Mouse (Mus musculus): Measurements from ENCODE around the gene Psmd7. TPM values are rescaled to one million over a fixed set of nuclear protein-coding genes. Genes with fewer than 3 reads are reported as not detected.

The Psmd7 gene
- polyA plus RNA-seq, 1 experiment = 30.2 TPM

- no peak for TF ChIP-seq POLR2A (IDR thresholded peaks at IDR 0.05; ENCODE audit: low read depth, low read length)
- no peak for TF ChIP-seq CTCF (IDR thresholded peaks at IDR 0.05; ENCODE audit: extremely low read depth, insufficient read length, insufficient replicate concordance, low read depth, low read length)
These were observed 17.2 kb downstream of the Psmd7 start for GRCm38 (mm10) chr8:107571046-107571445.

GRCm38 (mm10) chr8:107562164-107562563, 26.1 kb downstream of the Psmd7 start:
- Histone ChIP-seq H3K4me3 (ENCODE audit: low read depth, low read length) (no peak overlapping the region), H3K27ac (ENCODE audit: insufficient read depth, low read depth, low read length) (no peak overlapping the region), H3K4me1 (ENCODE audit: control insufficient read depth, insufficient read depth, insufficient read length, low read length) (no peaks in the 10 kb centered on the region), H3K27me3 (ENCODE audit: control insufficient read depth, insufficient read depth, low read length) (no peaks in the 10 kb centered on the region), H3K36me3 (ENCODE audit: control insufficient read depth, insufficient read depth, low read length) (peaks cover 12% of the 10 kb centered on the region)
- no peak for TF ChIP-seq POLR2A (IDR thresholded peaks at IDR 0.05; ENCODE audit: low read depth, low read length)
- TF ChIP-seq CTCF (IDR thresholded peaks at IDR 0.05; ENCODE audit: extremely low read depth, insufficient read length, insufficient replicate concordance, low read depth, low read length) = no peak
- 67% methylated on average over 9 of the region's 9 CpGs for WGBS

More at GRCm38 (mm10) chr8:107571046-107571445, 17.2 kb downstream of the Psmd7 start:
- Histone ChIP-seq H3K4me1 (ENCODE audit: control insufficient read depth, insufficient read depth, insufficient read length, low read length) (no peaks in the 10 kb centered on the region), H3K27ac (ENCODE audit: insufficient read depth, low read depth, low read length) (no peak overlapping the region), H3K36me3 (ENCODE audit: control insufficient read depth, insufficient read depth, low read length) (no peaks in the 10 kb centered on the region), H3K4me3 (ENCODE audit: low read depth, low read length) (no peak overlapping the region), H3K27me3 (ENCODE audit: control insufficient read depth, insufficient read depth, low read length) (no peaks in the 10 kb centered on the region)
- 70% methylated on average over 2 of the region's 2 CpGs for WGBS

- 58% methylated on average over 16 of the region's 16 CpGs for WGBS
- Histone ChIP-seq H3K4me1 (ENCODE audit: control insufficient read depth, insufficient read depth, insufficient read length, low read length) (no peaks in the 10 kb centered on the region), H3K4me3 (ENCODE audit: low read depth, low read length) (no peak overlapping the region), H3K36me3 (ENCODE audit: control insufficient read depth, insufficient read depth, low read length) (peaks cover 23% of the 10 kb centered on the region), H3K27me3 (ENCODE audit: control insufficient read depth, insufficient read depth, low read length) (no peaks in the 10 kb centered on the region), H3K27ac (ENCODE audit: insufficient read depth, low read depth, low read length) (no peak overlapping the region)
- no peak for TF ChIP-seq CTCF (IDR thresholded peaks at IDR 0.05; ENCODE audit: extremely low read depth, insufficient read length, insufficient replicate concordance, low read depth, low read length)
- no peak for TF ChIP-seq POLR2A (IDR thresholded peaks at IDR 0.05; ENCODE audit: low read depth, low read length)
These were observed 27.3 kb downstream of the Psmd7 start for GRCm38 (mm10) chr8:107560820-107561536.

GRCm38 (mm10) chr8:107556511-107556936, 31.7 kb downstream of the Psmd7 start:
- WGBS = 52% methylated on average over 12 of the region's 12 CpGs
- H3K4me3 ChIP-seq (ENCODE audit: low read depth, low read length) = no peak overlapping the region
- no peak for TF ChIP-seq CTCF (IDR thresholded peaks at IDR 0.05; ENCODE audit: extremely low read depth, insufficient read length, insufficient replicate concordance, low read depth, low read length)
- TF ChIP-seq POLR2A (IDR thresholded peaks at IDR 0.05; ENCODE audit: low read depth, low read length) = no peak
- H3K27ac ChIP-seq (ENCODE audit: insufficient read depth, low read depth, low read length) = no peak overlapping the region
- H3K36me3 ChIP-seq (ENCODE audit: control insufficient read depth, insufficient read depth, low read length) = peaks cover 46% of the 10 kb centered on the region
- no peaks in the 10 kb centered on the region for H3K4me1 ChIP-seq (ENCODE audit: control insufficient read depth, insufficient read depth, insufficient read length, low read length)
- no peaks in the 10 kb centered on the region for H3K27me3 ChIP-seq (ENCODE audit: control insufficient read depth, insufficient read depth, low read length)

- TF ChIP-seq POLR2A (IDR thresholded peaks at IDR 0.05; ENCODE audit: low read depth, low read length) (no peak), CTCF (IDR thresholded peaks at IDR 0.05; ENCODE audit: extremely low read depth, insufficient read length, insufficient replicate concordance, low read depth, low read length) (no peak)
- WGBS = 96% methylated on average over 10 of the region's 10 CpGs
- Histone ChIP-seq H3K36me3 (ENCODE audit: control insufficient read depth, insufficient read depth, low read length) (peaks cover 52% of the 10 kb centered on the region), H3K4me1 (ENCODE audit: control insufficient read depth, insufficient read depth, insufficient read length, low read length) (no peaks in the 10 kb centered on the region), H3K27ac (ENCODE audit: insufficient read depth, low read depth, low read length) (no peak overlapping the region), H3K27me3 (ENCODE audit: control insufficient read depth, insufficient read depth, low read length) (no peaks in the 10 kb centered on the region), H3K4me3 (ENCODE audit: low read depth, low read length) (no peak overlapping the region)
These were observed 33.0 kb downstream of the Psmd7 start for GRCm38 (mm10) chr8:107555231-107555630.

GRCm38 (mm10) chr8:107552234-107552633, 36.0 kb downstream of the Psmd7 start:
- no peak for TF ChIP-seq CTCF (IDR thresholded peaks at IDR 0.05; ENCODE audit: extremely low read depth, insufficient read length, insufficient replicate concordance, low read depth, low read length)
- TF ChIP-seq POLR2A (IDR thresholded peaks at IDR 0.05; ENCODE audit: low read depth, low read length) = no peak
- peaks cover 59% of the 10 kb centered on the region for H3K36me3 ChIP-seq (ENCODE audit: control insufficient read depth, insufficient read depth, low read length)

GRCm38 (mm10) chr8:107546817-107547216, 41.4 kb downstream of the Psmd7 start:
- 84% methylated on average over 8 of the region's 8 CpGs for WGBS
- H3K4me3 ChIP-seq (ENCODE audit: low read depth, low read length) = no peak overlapping the region
- H3K27ac ChIP-seq (ENCODE audit: insufficient read depth, low read depth, low read length) = no peak overlapping the region
- no peaks in the 10 kb centered on the region for H3K27me3 ChIP-seq (ENCODE audit: control insufficient read depth, insufficient read depth, low read length)
- H3K4me1 ChIP-seq (ENCODE audit: control insufficient read depth, insufficient read depth, insufficient read length, low read length) = no peaks in the 10 kb centered on the region
- TF ChIP-seq CTCF (IDR thresholded peaks at IDR 0.05; ENCODE audit: extremely low read depth, insufficient read length, insufficient replicate concordance, low read depth, low read length) (no peak), POLR2A (IDR thresholded peaks at IDR 0.05; ENCODE audit: low read depth, low read length) (no peak)
- H3K36me3 ChIP-seq (ENCODE audit: control insufficient read depth, insufficient read depth, low read length) = peaks cover 52% of the 10 kb centered on the region

More at GRCm38 (mm10) chr8:107552234-107552633, 36.0 kb downstream of the Psmd7 start:
- Histone ChIP-seq H3K4me1 (ENCODE audit: control insufficient read depth, insufficient read depth, insufficient read length, low read length) (no peaks in the 10 kb centered on the region), H3K27me3 (ENCODE audit: control insufficient read depth, insufficient read depth, low read length) (no peaks in the 10 kb centered on the region), H3K4me3 (ENCODE audit: low read depth, low read length) (no peak overlapping the region), H3K27ac (ENCODE audit: insufficient read depth, low read depth, low read length) (no peak overlapping the region)
- 64% methylated on average over 6 of the region's 6 CpGs for WGBS
